Mouse (Mus musculus): ENCODE results near the gene Zfp119b. TPM values are rescaled to one million over a fixed set of nuclear protein-coding genes. Genes with fewer than 3 reads are reported as not detected.

Zfp119b gene
- polyA plus RNA-seq (2012): 0.31 and 0.32 TPM in 2 replicates

GRCm38 (mm10) chr17:55949400-55949799 lies at the start of gene Zfp119b:
Zfp119b (minus strand) TSS chr17:55949500.

GRCm38 (mm10) chr17:55986030-55986961 lies 37.0 kb upstream of the Zfp119b start, which contains the start of gene Fsd1:
Fsd1 (plus strand) TSS chr17:55986509.

DNA sequence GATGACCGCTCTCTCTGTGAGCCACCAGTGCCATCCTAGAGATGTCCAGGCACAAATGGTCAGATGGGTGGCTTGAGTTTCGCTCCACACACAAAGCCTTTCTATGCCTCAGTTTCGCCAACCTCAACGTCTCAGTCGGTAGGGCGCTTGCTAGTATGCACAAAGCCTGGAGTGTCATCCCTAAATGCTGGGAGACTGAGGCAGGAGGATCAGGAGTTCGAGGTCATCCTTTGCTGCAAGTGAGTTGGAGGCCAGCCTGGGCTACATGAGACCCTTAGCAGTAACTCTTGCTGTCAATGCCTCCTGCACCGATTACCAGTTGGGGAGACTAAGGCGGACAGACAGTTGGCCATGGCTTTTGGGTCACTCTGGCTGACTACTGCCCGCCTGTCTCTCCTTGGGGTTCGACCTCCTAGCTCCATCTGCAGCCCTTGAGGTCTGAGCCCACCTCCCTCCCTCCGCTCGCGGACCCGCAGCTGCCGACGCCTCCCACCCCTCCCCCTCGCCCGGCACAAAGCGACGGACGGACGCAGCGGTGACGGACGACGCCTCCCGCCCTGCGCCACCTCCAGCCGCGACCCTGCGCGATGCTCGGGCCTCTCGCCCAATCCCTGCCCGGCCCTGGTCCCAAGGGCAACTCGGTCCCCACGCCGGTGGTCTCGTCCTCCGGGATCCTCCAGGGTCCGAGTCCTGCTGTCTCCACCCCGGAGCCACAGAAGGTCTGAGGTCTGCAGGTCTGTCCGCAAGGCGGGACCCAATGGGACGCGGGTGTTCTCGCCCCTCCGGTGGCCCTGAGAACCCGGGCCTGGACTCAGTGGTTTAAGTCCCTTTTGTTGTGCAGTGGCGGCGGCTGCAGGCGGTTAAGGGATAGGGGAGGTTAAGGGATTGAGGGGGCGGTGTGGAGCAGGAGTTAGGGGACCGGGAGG lies 20.9 kb upstream of the Zfp119b start, which contains the start of gene Shd:
Gene Shd (plus strand): TSS at position 502 of the 926 bp plus-strand sequence.

GRCm38 (mm10) chr17:55958918-55959728 lies 9.8 kb upstream of the Zfp119b start, which contains the start of gene Yju2:
Yju2 (plus strand) TSS chr17:55959099.

GRCm38 (mm10) chr17:55952447-55953027 lies 3.2 kb upstream of the Zfp119b start, which contains the start of gene Ebi3:
Ebi3 (plus strand) TSS chr17:55952640.

Other genes with a start within 250 kb of the Zfp119b start
- gene Pot1b, start 236.9 kb downstream of the Zfp119b start, polyA plus RNA-seq (2012): 1.8 and 2.0 TPM in 2 replicates
- 0.02 and 0.04 TPM in 2 replicates for gene Adgre4, start 199.5 kb downstream of the Zfp119b start, polyA plus RNA-seq (2012)
- gene Zfp119a, start 70.6 kb downstream of the Zfp119b start, polyA plus RNA-seq (2012): 0.62 and 0.73 TPM in 2 replicates
- 2.9 and 3.5 TPM in 2 replicates for gene Zfp959, start 57.4 kb downstream of the Zfp119b start, polyA plus RNA-seq (2012)
- 52.3 and 76.6 TPM in 2 replicates for gene Ebi3, start 3.1 kb upstream of the Zfp119b start, polyA plus RNA-seq (2012)
- 33.2 and 44.4 TPM in 2 replicates for gene Yju2, start 9.6 kb upstream of the Zfp119b start, polyA plus RNA-seq (2012)
- 2.6 and 6.5 TPM in 2 replicates for gene Shd, start 21.0 kb upstream of the Zfp119b start, polyA plus RNA-seq (2012)
- 0.13 TPM in 1 of 2 replicates, not detected in the other for gene Fsd1, start 37.0 kb upstream of the Zfp119b start, polyA plus RNA-seq (2012)
- 0.18 and 0.47 TPM in 2 replicates for gene Stap2, start 56.1 kb upstream of the Zfp119b start, polyA plus RNA-seq (2012)
- 73.3 and 76.8 TPM in 2 replicates for gene Mpnd, start 56.2 kb upstream of the Zfp119b start, polyA plus RNA-seq (2012)
- gene Sh3gl1, start 87.1 kb upstream of the Zfp119b start, polyA plus RNA-seq (2012): 88.5 and 88.9 TPM in 2 replicates
- 52.5 and 116 TPM in 2 replicates for gene Chaf1a, start 90.9 kb upstream of the Zfp119b start, polyA plus RNA-seq (2012)
- gene Ubxn6, start 125.5 kb upstream of the Zfp119b start, polyA plus RNA-seq (2012): 44.5 and 52.3 TPM in 2 replicates
- gene Hdgfl2, start 130.1 kb upstream of the Zfp119b start, polyA plus RNA-seq (2012): 200 and 292 TPM in 2 replicates
- gene Plin4, start 160.3 kb upstream of the Zfp119b start, polyA plus RNA-seq (2012): 0.02 TPM in 1 of 2 replicates, not detected in the other
- gene Plin5, start 168.1 kb upstream of the Zfp119b start, polyA plus RNA-seq (2012): not detected in 2 replicates
- 42.7 and 91.2 TPM in 2 replicates for gene Lrg1, start 172.5 kb upstream of the Zfp119b start, polyA plus RNA-seq (2012)
- 14.5 and 22.4 TPM in 2 replicates for gene Sema6b, start 190.8 kb upstream of the Zfp119b start, polyA plus RNA-seq (2012)
- gene Tnfaip8l1, start 213.0 kb upstream of the Zfp119b start, polyA plus RNA-seq (2012): 0.96 and 1.1 TPM in 2 replicates
- gene Mydgf, start 234.4 kb upstream of the Zfp119b start, polyA plus RNA-seq (2012): 46.7 and 52.3 TPM in 2 replicates

Measured in megakaryocyte-erythroid progenitor cell, adult 5 weeks (primary cell).